Mouse (Mus musculus) large intestine, adult 2 months (tissue): ENCODE results near the gene Cidec. TPM values are rescaled to one million over a fixed set of nuclear protein-coding genes. Genes with fewer than 3 reads are reported as not detected.
A peak's percentile ranks its signal among the peaks of the same experiment; 100 is the strongest.

Experiments
- DNase-seq: peaks from one replicate; pipeline ENCODE4 v3.0.0-alpha.2; 2012; ENCODE audit warnings: low read depth, low spot score
- WGBS: fragments of 180-500 bp; shearing (Covaris S2); methylation state at CpG from one replicate; pipeline ENCODE4 v1.1.7; 2018; 5-methylcytosine and 5-hydroxymethylcytosine counted together
- polyA plus RNA-seq: library from polyadenylated mRNA; depleted of rRNA; stranded (reverse); fragments of >200 nt; gene quantifications from 2 replicates; pipeline ENCODE4 v1.2.3, GENCODE M21; 2012

The Cidec gene
- polyA plus RNA-seq, 1 experiment: 49.1 TPM

GRCm38 (mm10) chr6:113447639-113448038 lies 12.1 kb upstream of the Cidec start:
- no peak for DNase-seq
- 96% methylated on average over 4 of the region's 4 CpGs for WGBS

- DNase-seq: no peak
- WGBS: 31% methylated on average over 8 of the region's 8 CpGs
These were observed 8.8 kb upstream of the Cidec start for GRCm38 (mm10) chr6:113444207-113444965.

- no peak for DNase-seq
- WGBS: 42% methylated on average over 12 of the region's 12 CpGs
These were observed 7.5 kb upstream of the Cidec start for GRCm38 (mm10) chr6:113443091-113443490.

GRCm38 (mm10) chr6:113442442-113443090 lies 7.0 kb upstream of the Cidec start, which contains the start of gene Jagn1:
Jagn1 (plus strand) TSS chr6:113442569.
- DNase-seq: peak; percentile 97
- WGBS: under 1% methylated on average over 45 of the region's 45 CpGs

GRCm38 (mm10) chr6:113442087-113442441 lies 6.5 kb upstream of the Cidec start:
- WGBS: 35% methylated on average over 9 of the region's 9 CpGs
- no peak for DNase-seq

- peak; percentile 71 for DNase-seq
- 50% methylated on average over 7 of the region's 7 CpGs for WGBS
These were observed 5.7 kb upstream of the Cidec start for GRCm38 (mm10) chr6:113441147-113441680.

- 92% methylated on average over 3 of the region's 3 CpGs for WGBS
- DNase-seq: no peak
These were observed 5.1 kb upstream of the Cidec start for GRCm38 (mm10) chr6:113440686-113441085.

GRCm38 (mm10) chr6:113438721-113439430 lies 3.3 kb upstream of the Cidec start:
- 24% methylated on average over 12 of the region's 12 CpGs for WGBS
- DNase-seq: peak; percentile 61

- WGBS: 83% methylated on average over 12 of the region's 12 CpGs
These were observed 1.6 kb upstream of the Cidec start for GRCm38 (mm10) chr6:113437135-113437534.

GRCm38 (mm10) chr6:113434691-113435090 lies 869 bp downstream of the Cidec start:
- WGBS: 24% methylated on average over 7 of the region's 7 CpGs
- peak; percentile 28 for DNase-seq

More at GRCm38 (mm10) chr6:113437135-113437534, 1.6 kb upstream of the Cidec start:
- DNase-seq: no peak

- DNase-seq: no peak
- WGBS: 75% methylated on average over 3 of the region's 3 CpGs
These were observed 1.9 kb downstream of the Cidec start for GRCm38 (mm10) chr6:113433661-113434060.

GRCm38 (mm10) chr6:113431801-113432200 lies 3.8 kb downstream of the Cidec start:
- 63% methylated on average over 3 of the region's 3 CpGs for WGBS
- DNase-seq: no peak

GRCm38 (mm10) chr6:113430846-113431245 lies 4.7 kb downstream of the Cidec start:
- WGBS: 30% methylated on average over 3 of the region's 3 CpGs
- DNase-seq: peak; percentile 28

- DNase-seq: no peak
- 66% methylated on average over 3 of the region's 3 CpGs for WGBS
These were observed 5.6 kb downstream of the Cidec start for GRCm38 (mm10) chr6:113429965-113430364.

- no peak for DNase-seq
These were observed 7.6 kb downstream of the Cidec start for GRCm38 (mm10) chr6:113428006-113428405.

GRCm38 (mm10) chr6:113427397-113427796 lies 8.2 kb downstream of the Cidec start:
- 40% methylated on average over 3 of the region's 3 CpGs for WGBS

More at GRCm38 (mm10) chr6:113428006-113428405, 7.6 kb downstream of the Cidec start:
- 89% methylated on average over 16 of the region's 16 CpGs for WGBS

GRCm38 (mm10) chr6:113426696-113427095 lies 8.9 kb downstream of the Cidec start:
- 87% methylated on average over 4 of the region's 4 CpGs for WGBS
- no peak for DNase-seq

More at GRCm38 (mm10) chr6:113427397-113427796, 8.2 kb downstream of the Cidec start:
- DNase-seq: no peak

- WGBS: 80% methylated on average over 7 of the region's 7 CpGs
- DNase-seq: no peak
These were observed 11.4 kb downstream of the Cidec start for GRCm38 (mm10) chr6:113424187-113424586.

GRCm38 (mm10) chr6:113423000-113423399 lies 12.6 kb downstream of the Cidec start:
- 63% methylated on average over 4 of the region's 4 CpGs for WGBS

GRCm38 (mm10) chr6:113419199-113419587 lies 16.4 kb downstream of the Cidec start, which contains the start of gene Rpusd3:
Rpusd3 (minus strand) TSS chr6:113419340.
- under 1% methylated on average over 25 of the region's 25 CpGs for WGBS
- peak; percentile 100 for DNase-seq

More at GRCm38 (mm10) chr6:113423000-113423399, 12.6 kb downstream of the Cidec start:
- no peak for DNase-seq
